Mouse (Mus musculus): ENCODE results near the gene Col17a1. TPM values are rescaled to one million over a fixed set of nuclear protein-coding genes. Genes with fewer than 3 reads are reported as not detected.

Gene Col17a1
- total RNA-seq (2021) (under 1 TPM in 1 of 2 experiments, not detected in 1; 0.18 TPM), polyA plus RNA-seq (2012; rRNA removed) (0.03 and 0.37 TPM in 2 replicates)
- long read RNA-seq = 0 reads

DNA sequence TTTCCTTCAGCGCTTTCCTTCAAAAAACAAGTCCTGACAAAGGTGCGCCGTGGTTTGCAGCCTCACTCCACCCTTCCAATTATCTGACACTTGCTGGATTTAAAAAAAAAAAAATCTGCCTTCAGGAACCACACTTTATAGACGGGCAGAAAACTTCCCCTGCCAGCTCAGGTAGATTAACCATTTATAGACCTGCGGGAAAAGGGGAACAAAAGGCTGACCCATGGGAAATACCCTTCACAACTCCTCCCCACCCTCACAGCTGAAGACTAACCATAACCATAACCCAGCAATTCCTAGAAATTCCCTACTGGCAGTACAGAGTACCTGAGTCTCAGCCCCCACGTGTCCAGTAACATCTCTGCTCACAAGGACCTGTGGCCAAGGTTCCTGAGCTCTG lies at the start of gene Col17a1:
Gene Col17a1 (minus strand): TSS at position 101 of the 400 bp plus-strand sequence.
- no peaks in the 10 kb centered on the region for H3K4me1 ChIP-seq (ENCODE audit: control insufficient read depth, insufficient read depth, low read length)
- no peak within 1 kb of the TSS for H3K9ac ChIP-seq (ENCODE audit: low read depth, low read length)
- H3K27ac ChIP-seq = no peak within 1 kb of the TSS
- H3K27me3 ChIP-seq (ENCODE audit: control insufficient read depth, insufficient read depth, low read length) = no peaks in the 10 kb centered on the region
- no peaks in the 10 kb centered on the region for H3K36me3 ChIP-seq (ENCODE audit: control insufficient read depth, insufficient read depth, low read length)
- no peak within 1 kb of the TSS for H3K4me3 ChIP-seq
- TF ChIP-seq EP300 (IDR thresholded peaks at IDR 0.05; ENCODE audit: insufficient read depth, low read depth, low read length) (no peak), POLR2A (IDR thresholded peaks at IDR 0.05; ENCODE audit: insufficient read depth, low read depth, low read length) (no peak), CTCF (IDR thresholded peaks at IDR 0.05) (no peak)
- 75% methylated on average over 6 of the region's 6 CpGs for WGBS
- H3K79me2 ChIP-seq (replicated peaks; ENCODE audit: control insufficient read depth, insufficient read depth, low read length) = no peaks in the 10 kb centered on the region
- no peak for DNase-seq
- intact Hi-C loops (cut with DNase I) = no loop called here

GRCm38 (mm10) chr19:47731931-47732330 lies 40.0 kb upstream of the Col17a1 start:
- H3K9ac ChIP-seq (ENCODE audit: low read depth, low read length) = peak overlapping the region; percentile 83
- no peak for DNase-seq
- 0 out of 2 replicates have a peak, but pooled peaks cover 3% of the 10 kb centered on the region for H3K79me2 ChIP-seq (replicated peaks; ENCODE audit: control insufficient read depth, insufficient read depth, low read length)
- H3K27me3 ChIP-seq (ENCODE audit: control insufficient read depth, insufficient read depth, low read length) = no peaks in the 10 kb centered on the region
- 2% methylated on average over 11 of the region's 15 CpGs for WGBS
- H3K4me1 ChIP-seq (ENCODE audit: control insufficient read depth, insufficient read depth, low read length) = peaks cover 1% of the 10 kb centered on the region
- H3K36me3 ChIP-seq (ENCODE audit: control insufficient read depth, insufficient read depth, low read length) = peaks cover 34% of the 10 kb centered on the region
- intact Hi-C loops (cut with DNase I) = loop anchor here (1.0 to 10.0 kb wide), 4 partner anchors 153 to 377 kb away; partner anchors contain the start of gene Slk
- peak overlapping the region; percentile 88 for H3K4me3 ChIP-seq
- H3K27ac ChIP-seq = peak overlapping the region; percentile 88
- TF ChIP-seq POLR2A (IDR thresholded peaks at IDR 0.05; ENCODE audit: insufficient read depth, low read depth, low read length) = no peak
- TF ChIP-seq CTCF (IDR thresholded peaks at IDR 0.05) = no peak
- no peak for TF ChIP-seq EP300 (IDR thresholded peaks at IDR 0.05; ENCODE audit: insufficient read depth, low read depth, low read length)

- Histone ChIP-seq H3K4me3 (peak within 1 kb of the TSS; percentile 88), H3K27ac (peak within 1 kb of the TSS; percentile 88), H3K27me3 (ENCODE audit: control insufficient read depth, insufficient read depth, low read length) (no peaks in the 10 kb centered on the region), H3K36me3 (ENCODE audit: control insufficient read depth, insufficient read depth, low read length) (peaks cover 28% of the 10 kb centered on the region), H3K9ac (ENCODE audit: low read depth, low read length) (peak within 1 kb of the TSS; percentile 83), H3K79me2 (replicated peaks; ENCODE audit: control insufficient read depth, insufficient read depth, low read length) (0 out of 2 replicates have a peak, but pooled peaks cover 3% of the 10 kb centered on the region), H3K4me1 (ENCODE audit: control insufficient read depth, insufficient read depth, low read length) (no peaks in the 10 kb centered on the region; the same call in 1 of the 2 replicates)
- intact Hi-C loops (cut with DNase I) = loop anchor here (1.0 to 10.0 kb wide), 4 partner anchors 152 to 376 kb away; partner anchors contain the start of gene Slk
- DNase-seq = peak; percentile 99 to 100
- TF ChIP-seq CTCF (IDR thresholded peaks at IDR 0.05) (peak; percentile 67), POLR2A (IDR thresholded peaks at IDR 0.05; ENCODE audit: insufficient read depth, low read depth, low read length) (peak; percentile 94), EP300 (IDR thresholded peaks at IDR 0.05; ENCODE audit: insufficient read depth, low read depth, low read length) (0 out of 2 replicates have a peak, but pooled peaks have one; percentile 49)
- WGBS = under 1% methylated on average over 69 of the region's 72 CpGs
These were observed 39.4 kb upstream of the Col17a1 start, which contains the start of gene Sfr1 for GRCm38 (mm10) chr19:47731071-47731881. Sfr1 (plus strand) TSS chr19:47731682.

DNA sequence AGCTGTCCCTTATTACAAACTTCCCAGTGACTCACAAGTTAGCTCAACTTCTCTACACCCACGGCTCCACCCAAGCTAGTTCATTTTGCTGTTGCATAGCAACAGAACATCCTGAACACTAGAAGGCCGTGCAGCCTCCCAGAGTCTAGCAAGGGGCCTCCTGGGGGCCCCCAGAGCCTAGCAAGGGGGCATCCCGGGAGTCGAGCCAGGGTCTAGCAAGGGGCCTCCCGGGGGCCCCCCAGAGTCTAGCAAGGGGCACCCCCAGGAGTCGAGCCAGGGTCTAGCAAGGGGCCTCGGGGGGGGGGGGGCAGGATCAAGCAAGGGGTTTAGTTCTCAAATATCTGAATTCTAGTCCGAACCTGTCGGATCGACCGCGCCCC lies 38.8 kb upstream of the Col17a1 start:
- no peak for TF ChIP-seq EP300 (IDR thresholded peaks at IDR 0.05; ENCODE audit: insufficient read depth, low read depth, low read length)
- no peak for TF ChIP-seq POLR2A (IDR thresholded peaks at IDR 0.05; ENCODE audit: insufficient read depth, low read depth, low read length)
- no peak for TF ChIP-seq CTCF (IDR thresholded peaks at IDR 0.05)
- Histone ChIP-seq H3K79me2 (replicated peaks; ENCODE audit: control insufficient read depth, insufficient read depth, low read length) (0 out of 2 replicates have a peak, but pooled peaks cover 3% of the 10 kb centered on the region), H3K4me1 (ENCODE audit: control insufficient read depth, insufficient read depth, low read length) (no peaks in the 10 kb centered on the region; the same call in 1 of the 2 replicates), H3K27me3 (ENCODE audit: control insufficient read depth, insufficient read depth, low read length) (no peaks in the 10 kb centered on the region), H3K4me3 (peak overlapping the region; percentile 88), H3K36me3 (ENCODE audit: control insufficient read depth, insufficient read depth, low read length) (peaks cover 22% of the 10 kb centered on the region), H3K27ac (peak overlapping the region; percentile 88), H3K9ac (ENCODE audit: low read depth, low read length) (peak overlapping the region; percentile 57)
- WGBS = 0% methylated on average over 12 of the region's 12 CpGs
- peak; percentile 79 to 82 for DNase-seq
- intact Hi-C loops (cut with DNase I) = loop anchor here (1.0 to 10.0 kb wide), 4 partner anchors 151 to 376 kb away; partner anchors contain the start of gene Slk

- DNase-seq = no peak
- no peaks in the 10 kb centered on the region for H3K36me3 ChIP-seq (ENCODE audit: control insufficient read depth, insufficient read depth, low read length)
- no peak overlapping the region for H3K4me3 ChIP-seq
- H3K9ac ChIP-seq (ENCODE audit: low read depth, low read length) = no peak overlapping the region
- no peak overlapping the region for H3K27ac ChIP-seq
- WGBS = 65% methylated on average over 7 of the region's 7 CpGs
- H3K4me1 ChIP-seq (ENCODE audit: control insufficient read depth, insufficient read depth, low read length) = no peaks in the 10 kb centered on the region
- H3K27me3 ChIP-seq (ENCODE audit: control insufficient read depth, insufficient read depth, low read length) = no peaks in the 10 kb centered on the region
- H3K79me2 ChIP-seq (replicated peaks; ENCODE audit: control insufficient read depth, insufficient read depth, low read length) = no peaks in the 10 kb centered on the region
- intact Hi-C loops (cut with DNase I) = no loop called here
- TF ChIP-seq EP300 (IDR thresholded peaks at IDR 0.05; ENCODE audit: insufficient read depth, low read depth, low read length) = no peak
- TF ChIP-seq POLR2A (IDR thresholded peaks at IDR 0.05; ENCODE audit: insufficient read depth, low read depth, low read length) = no peak
- TF ChIP-seq CTCF (IDR thresholded peaks at IDR 0.05) = no peak
These were observed 33.8 kb upstream of the Col17a1 start for GRCm38 (mm10) chr19:47725643-47726140.
